Mouse (Mus musculus): ENCODE results near the gene Gm17617. TPM values are rescaled to one million over a fixed set of nuclear protein-coding genes. Genes with fewer than 3 reads are reported as not detected.
"Not testable (repeated sequence)": the region's sequence is repeated elsewhere in the genome, so short reads cannot be mapped to it uniquely, and the experiment has no call there.

Gm17617 gene
- total RNA-seq, 2 experiments from 2014 or later = not detected

- Histone ChIP-seq H3K4me3 (no peak overlapping the region), H3K27ac (no peak overlapping the region)
- intact Hi-C loops (cut with DNase I) = no loop called here
- TF ChIP-seq CTCF (IDR thresholded peaks at IDR 0.05) = no peak
- no peak for DNase-seq (ENCODE audit: extremely low spot score in 1 of 2, low spot score in 2 of 2)
Observed at GRCm38 (mm10) chr13:55114375-55114774, 19.0 kb downstream of the Gm17617 start.

- Histone ChIP-seq H3K27ac (no peak overlapping the region), H3K4me3 (no peak overlapping the region)
- peak in 1 of 2 experiments; percentile 21 for DNase-seq (ENCODE audit: extremely low spot score in 1 of 2, low spot score in 2 of 2)
- TF ChIP-seq CTCF (IDR thresholded peaks at IDR 0.05) = no peak
- intact Hi-C loops (cut with DNase I) = no loop called here
Observed at GRCm38 (mm10) chr13:55107694-55108093, 25.7 kb downstream of the Gm17617 start.

DNA sequence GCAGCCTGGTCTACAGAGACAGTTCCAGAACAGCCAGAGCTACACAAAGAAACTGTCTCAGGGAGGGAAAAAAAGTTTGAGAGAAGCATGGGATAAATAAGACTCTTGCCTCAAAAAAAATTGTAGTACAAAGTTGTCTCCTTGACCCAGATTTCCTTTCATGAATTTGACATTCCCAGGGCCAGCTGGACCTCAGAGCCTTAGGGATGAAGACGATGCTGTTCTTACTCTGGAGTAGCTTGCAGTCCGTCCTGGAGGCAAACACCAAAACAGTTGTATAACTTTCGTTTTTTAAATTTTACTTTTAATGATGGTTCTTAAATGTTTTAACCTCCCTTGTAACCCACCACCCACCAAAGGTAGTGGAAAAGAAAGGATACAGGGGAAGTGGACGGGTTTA, 26.2 kb downstream of the Gm17617 start:
- no peak overlapping the region for H3K4me3 ChIP-seq
- no peak for DNase-seq (ENCODE audit: extremely low spot score in 1 of 2, low spot score in 2 of 2)
- TF ChIP-seq CTCF (IDR thresholded peaks at IDR 0.05) = no peak
- no peak overlapping the region for H3K27ac ChIP-seq
- intact Hi-C loops (cut with DNase I) = no loop called here

GRCm38 (mm10) chr13:55105953-55106691, 27.2 kb downstream of the Gm17617 start:
- Histone ChIP-seq H3K27ac (peak overlapping the region; percentile 80), H3K4me3 (peak overlapping the region; percentile 97)
- no peak for TF ChIP-seq CTCF (IDR thresholded peaks at IDR 0.05)
- no peak for DNase-seq (ENCODE audit: extremely low spot score in 1 of 2, low spot score in 2 of 2)
- intact Hi-C loops (cut with DNase I) = no loop called here

- H3K4me3 ChIP-seq = peak within 1 kb of the TSS; percentile 97
- DNase-seq (ENCODE audit: extremely low spot score in 1 of 2, low spot score in 2 of 2) = peak; percentile 96
- intact Hi-C loops (cut with DNase I) = no loop called here
- peak; percentile 43 for TF ChIP-seq CTCF (IDR thresholded peaks at IDR 0.05)
- peak within 1 kb of the TSS; percentile 80 for H3K27ac ChIP-seq
Observed at GRCm38 (mm10) chr13:55105045-55105952, 28.0 kb downstream of the Gm17617 start, which contains the start of gene Zfp346. Zfp346 (plus strand) TSS chr13:55105311.

GRCm38 (mm10) chr13:55103351-55103750, 30.0 kb downstream of the Gm17617 start:
- TF ChIP-seq CTCF (IDR thresholded peaks at IDR 0.05) = no peak
- intact Hi-C loops (cut with DNase I) = no loop called here
- H3K4me3 ChIP-seq = no peak overlapping the region
- H3K27ac ChIP-seq = no peak overlapping the region
- DNase-seq (ENCODE audit: extremely low spot score in 1 of 2, low spot score in 2 of 2) = no peak

- TF ChIP-seq CTCF (IDR thresholded peaks at IDR 0.05) = no peak
- intact Hi-C loops (cut with DNase I) = no loop called here
- no peak overlapping the region for H3K27ac ChIP-seq
- DNase-seq (ENCODE audit: extremely low spot score in 1 of 2, low spot score in 2 of 2) = no peak
- no peak overlapping the region for H3K4me3 ChIP-seq
Observed at GRCm38 (mm10) chr13:55102366-55102765, 31.0 kb downstream of the Gm17617 start.

DNA sequence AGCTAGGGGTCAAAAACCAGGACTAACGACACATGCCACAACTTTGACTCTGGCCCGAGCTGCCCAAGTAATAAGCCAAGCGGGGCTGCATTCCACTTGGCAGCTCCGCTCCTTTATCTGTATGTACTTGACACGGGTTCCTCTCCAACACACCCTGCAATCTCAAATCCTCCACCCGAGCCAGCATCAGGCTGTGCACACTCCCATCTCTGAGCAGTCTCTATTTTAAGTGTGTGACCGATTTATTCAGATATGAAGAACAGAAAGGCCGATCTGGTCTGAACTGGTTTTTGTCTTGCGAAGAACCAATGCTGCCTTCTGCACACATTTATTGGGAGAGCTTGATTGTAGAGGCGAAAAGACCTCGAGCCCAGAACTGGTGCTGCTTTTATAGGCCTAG, 31.7 kb downstream of the Gm17617 start:
- no peak overlapping the region for H3K4me3 ChIP-seq
- intact Hi-C loops (cut with DNase I) = loop anchor here (2.0 kb wide), 1 partner anchor 77 kb away; no protein-coding TSS in a partner anchor
- H3K27ac ChIP-seq = no peak overlapping the region
- TF ChIP-seq CTCF (IDR thresholded peaks at IDR 0.05) = no peak
- DNase-seq (ENCODE audit: extremely low spot score in 1 of 2, low spot score in 2 of 2) = no peak

DNA sequence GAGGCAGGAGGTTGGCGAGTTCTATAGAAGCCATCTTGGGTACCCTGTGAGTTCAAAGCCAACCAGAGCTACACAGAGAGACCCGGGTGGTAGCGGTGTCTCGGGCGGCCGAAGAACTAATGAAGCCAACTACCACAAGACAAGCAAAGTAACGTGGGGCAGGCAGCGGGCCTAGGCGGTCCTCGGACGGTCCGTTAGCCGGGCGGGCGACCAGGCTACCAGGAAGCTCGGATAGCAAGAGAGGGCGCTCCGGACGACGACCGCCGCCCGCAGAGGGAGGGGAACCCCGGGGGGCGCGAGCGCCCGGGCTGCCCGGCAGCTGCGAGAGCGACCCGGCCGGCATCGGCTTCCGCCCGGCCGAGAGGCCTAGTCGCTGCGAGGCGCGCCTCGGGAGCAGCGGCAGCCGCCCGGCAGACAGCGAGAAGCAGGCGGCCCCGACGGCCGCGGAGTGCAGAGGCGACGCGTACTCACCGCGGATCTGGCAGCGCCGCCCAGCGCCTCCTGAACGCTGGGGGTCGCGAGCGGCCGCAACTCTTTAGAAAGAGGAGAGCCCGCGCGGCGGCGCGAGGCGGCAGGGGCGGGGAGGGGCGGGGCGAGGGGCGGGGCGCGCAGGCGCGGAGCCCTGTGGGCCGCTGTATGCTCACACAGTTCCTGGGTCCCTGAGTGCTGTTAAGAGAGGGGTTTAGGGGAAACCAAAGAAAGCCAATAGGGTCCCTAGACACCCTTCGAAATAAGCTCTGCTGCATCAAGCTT, 33.4 kb downstream of the Gm17617 start, which contains the start of gene Uimc1:
Gene Uimc1, minus strand, starts transcription at position 575 of the 753 bp plus-strand sequence.
- intact Hi-C loops (cut with DNase I) = loop anchor here (2.0 kb wide), 1 partner anchor 79 kb away; no protein-coding TSS in a partner anchor
- peak; percentile 51 for TF ChIP-seq CTCF (IDR thresholded peaks at IDR 0.05)
- Histone ChIP-seq H3K4me3 (peak within 1 kb of the TSS; percentile 82), H3K27ac (peak within 1 kb of the TSS; percentile 89)
- peak; percentile 76 to 85 for DNase-seq (ENCODE audit: extremely low spot score in 1 of 2, low spot score in 2 of 2)

GRCm38 (mm10) chr13:55099066-55099725, 34.2 kb downstream of the Gm17617 start:
- peak in 1 of 2 experiments; percentile 17 for DNase-seq (ENCODE audit: extremely low spot score in 1 of 2, low spot score in 2 of 2)
- no peak for TF ChIP-seq CTCF (IDR thresholded peaks at IDR 0.05)
- intact Hi-C loops (cut with DNase I) = no loop called here

GRCm38 (mm10) chr13:55097841-55098240, 35.5 kb downstream of the Gm17617 start:
- TF ChIP-seq CTCF (IDR thresholded peaks at IDR 0.05) = peak; percentile 46
- intact Hi-C loops (cut with DNase I); DNase-seq (ENCODE audit: extremely low spot score in 1 of 2, low spot score in 2 of 2); H3K4me3 ChIP-seq; H3K27ac ChIP-seq: not testable (repeated sequence)

More at GRCm38 (mm10) chr13:55099066-55099725, 34.2 kb downstream of the Gm17617 start:
- Histone ChIP-seq H3K4me3 (peak overlapping the region; percentile 82), H3K27ac (no peak overlapping the region; the same call in 1 of the 2 replicates)

Data from left cerebral cortex, adult 2 months (tissue).